Mouse (Mus musculus) bone marrow macrophage, adult 2 months (primary cell): ENCODE data around the gene 1810030O07Rik.

Experiments used
- CTCF ChIP-seq: IDR thresholded peaks from 2 replicates; pipeline ENCODE4 v1.5.1; 2012; ENCODE audit warnings: low read depth, mild to moderate bottlenecking, low read length, moderate library complexity
- POLR2A ChIP-seq: IDR thresholded peaks from 2 replicates; pipeline ENCODE4 v1.6.1; 2012; ENCODE audit warnings: mild to moderate bottlenecking, low read depth, low read length, borderline replicate concordance

GRCm38 (mm10) chrX:12625131-12625530 is 48.3 kb downstream of the 1810030O07Rik start:
- TF ChIP-seq CTCF = no peak
- TF ChIP-seq POLR2A = no peak
